Mouse (Mus musculus) brown adipose tissue, adult 24 weeks (tissue): ENCODE data around the gene Golga1. TPM values are rescaled to one million over a fixed set of nuclear protein-coding genes. Genes with fewer than 3 reads are reported as not detected.
A peak's percentile ranks its signal among the peaks of the same experiment; 100 is the strongest.
"Not testable (repeated sequence)": the region's sequence is repeated elsewhere in the genome, so short reads cannot be mapped to it uniquely, and the experiment has no call there.

ENCODE experiments used
- H3K27ac ChIP-seq: fragments of 200-500 bp; replicated peaks from 2 replicates; pipeline ENCODE4 v1.5.1; 2012; ENCODE audit warnings: low read depth, mild to moderate bottlenecking, low read length
- H3K4me1 ChIP-seq: fragments of 200-500 bp; 2 replicates; pipeline ENCODE4 v1.6.1; 2012; ENCODE audit warnings: low read length, mixed read lengths; ENCODE audit not compliant: control insufficient read depth, insufficient read depth, insufficient read length
- H3K4me3 ChIP-seq: fragments of 200-500 bp; 2 replicates; pipeline ENCODE4 v1.5.1; 2012; ENCODE audit warnings: low read depth, mild to moderate bottlenecking, low read length, moderate library complexity; ENCODE audit not compliant: insufficient read depth
- polyA plus RNA-seq: library from polyadenylated mRNA; stranded (reverse); fragments of >200 nt; gene quantifications from 2 replicates; pipeline ENCODE4 v1.2.4, GENCODE M21; 2012; ENCODE audit not compliant: missing spikeins, insufficient read depth, insufficient read length

The Golga1 gene
- polyA plus RNA-seq, 1 experiment: 10.3 TPM

DNA sequence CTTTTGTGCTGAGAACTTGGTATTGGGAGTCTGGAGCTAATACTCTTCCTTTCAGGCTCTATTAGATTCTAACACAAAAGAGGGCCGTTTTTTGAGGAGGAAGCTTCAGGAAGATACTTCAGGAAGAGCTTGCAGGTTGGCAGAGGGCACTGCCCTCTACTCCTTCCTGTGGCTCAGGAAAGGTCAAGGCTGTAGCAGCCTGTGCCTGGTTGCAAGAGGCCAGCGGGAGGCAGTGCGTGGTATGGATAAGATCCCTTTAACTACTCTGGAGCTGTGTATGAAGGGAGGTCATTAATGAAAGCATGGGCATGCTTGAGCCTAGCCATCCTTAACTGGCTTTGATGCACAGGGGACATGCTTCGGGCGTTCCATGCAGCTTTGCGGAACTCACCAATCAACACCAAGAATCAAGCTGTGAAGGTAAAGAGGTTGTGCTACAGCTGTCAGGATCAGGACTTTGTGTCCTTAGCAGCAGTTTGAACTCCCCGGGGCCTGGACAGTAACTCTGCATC lies 52.5 kb downstream of the Golga1 start:
- Histone ChIP-seq H3K27ac (peak overlapping the region; percentile 34; the same call in 1 of the 2 replicates), H3K4me1 (peaks cover 19% of the 10 kb centered on the region), H3K4me3 (no peak overlapping the region)

DNA sequence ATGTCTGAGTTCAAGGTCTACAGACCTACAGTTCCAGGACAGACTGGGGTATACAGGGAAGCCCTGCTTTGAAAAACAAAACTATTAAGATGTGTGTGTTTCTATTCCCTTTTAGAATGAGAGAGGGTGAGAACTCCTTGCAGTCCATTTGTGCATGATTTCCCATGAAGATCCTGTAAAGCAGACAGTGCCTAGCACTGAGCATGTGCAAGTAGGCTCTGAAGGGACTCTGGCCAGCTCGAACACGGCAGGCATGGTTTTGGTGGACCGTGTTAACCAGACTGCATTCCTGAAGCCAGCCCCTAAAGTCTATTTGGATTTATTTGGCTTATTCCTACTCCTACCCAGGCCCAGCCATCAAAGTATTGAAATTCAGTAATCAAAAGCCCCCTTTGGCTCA lies 53.4 kb downstream of the Golga1 start:
- peaks cover 19% of the 10 kb centered on the region for H3K4me1 ChIP-seq
- peak overlapping the region; percentile 93 for H3K27ac ChIP-seq
- no peak overlapping the region for H3K4me3 ChIP-seq

DNA sequence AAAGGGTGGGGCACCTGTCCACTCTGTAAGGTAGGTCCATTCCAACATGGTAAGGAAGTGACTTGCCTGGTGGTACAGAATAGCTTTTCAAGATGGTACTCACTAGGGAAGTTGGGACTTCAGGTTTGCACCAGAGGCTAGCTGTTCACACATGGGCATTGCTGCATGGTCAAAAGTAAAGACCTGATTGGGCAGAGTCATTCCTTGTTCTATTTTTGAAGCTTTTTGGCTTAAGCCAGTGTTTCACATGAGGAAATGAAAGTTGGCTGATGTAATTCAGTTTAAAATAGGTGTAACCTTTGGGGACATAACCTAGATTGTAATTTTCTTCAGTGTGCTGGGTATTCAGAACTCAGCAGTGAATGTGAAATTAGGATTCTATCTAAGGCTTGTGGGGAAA lies 54.1 kb downstream of the Golga1 start:
- H3K4me3 ChIP-seq: no peak overlapping the region
- H3K4me1 ChIP-seq: peaks cover 20% of the 10 kb centered on the region
- peak overlapping the region; percentile 93 for H3K27ac ChIP-seq

DNA sequence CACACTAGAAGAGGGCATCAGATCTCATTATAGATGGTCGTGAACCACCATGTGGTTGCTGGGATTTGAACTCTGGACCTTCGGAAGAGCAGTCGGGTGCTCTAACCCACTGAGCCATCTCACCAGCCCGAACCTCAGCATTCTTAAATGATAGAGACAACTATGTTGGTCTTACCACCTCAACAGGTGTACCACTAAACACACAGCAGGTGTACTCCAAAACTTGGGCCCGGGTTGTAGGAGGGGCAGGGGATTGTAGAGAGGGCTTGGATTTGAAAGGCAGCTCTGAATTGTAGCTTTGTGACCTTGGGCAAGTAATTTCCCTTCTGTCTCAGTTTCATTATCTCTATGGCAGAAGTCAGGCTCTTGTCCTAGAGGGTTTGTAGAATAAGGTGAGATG lies 55.2 kb downstream of the Golga1 start:
- H3K4me3 ChIP-seq: not testable (repeated sequence)
- peak overlapping the region; percentile 77 for H3K27ac ChIP-seq
- peaks cover 25% of the 10 kb centered on the region for H3K4me1 ChIP-seq

DNA sequence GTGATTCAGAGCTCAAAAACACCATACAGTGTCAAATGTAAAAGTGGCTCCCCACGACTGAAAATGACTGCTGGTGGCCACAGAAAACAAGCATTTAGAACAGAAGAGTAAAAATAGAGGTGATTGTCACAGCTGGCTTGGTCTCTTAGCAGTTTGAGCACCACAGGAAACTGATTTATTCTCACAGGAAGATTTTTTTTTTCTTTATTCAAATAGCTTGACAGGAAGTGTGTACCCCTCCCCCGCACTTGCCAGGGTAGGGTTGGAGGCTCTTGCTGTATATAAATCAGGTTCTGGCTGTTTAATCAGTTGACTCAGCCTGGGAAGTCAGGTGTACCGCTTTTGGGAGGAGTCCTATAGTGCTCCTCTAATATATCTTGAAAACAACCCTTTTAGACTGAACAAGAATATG lies 56.4 kb downstream of the Golga1 start:
- H3K4me1 ChIP-seq: peaks cover 25% of the 10 kb centered on the region

DNA sequence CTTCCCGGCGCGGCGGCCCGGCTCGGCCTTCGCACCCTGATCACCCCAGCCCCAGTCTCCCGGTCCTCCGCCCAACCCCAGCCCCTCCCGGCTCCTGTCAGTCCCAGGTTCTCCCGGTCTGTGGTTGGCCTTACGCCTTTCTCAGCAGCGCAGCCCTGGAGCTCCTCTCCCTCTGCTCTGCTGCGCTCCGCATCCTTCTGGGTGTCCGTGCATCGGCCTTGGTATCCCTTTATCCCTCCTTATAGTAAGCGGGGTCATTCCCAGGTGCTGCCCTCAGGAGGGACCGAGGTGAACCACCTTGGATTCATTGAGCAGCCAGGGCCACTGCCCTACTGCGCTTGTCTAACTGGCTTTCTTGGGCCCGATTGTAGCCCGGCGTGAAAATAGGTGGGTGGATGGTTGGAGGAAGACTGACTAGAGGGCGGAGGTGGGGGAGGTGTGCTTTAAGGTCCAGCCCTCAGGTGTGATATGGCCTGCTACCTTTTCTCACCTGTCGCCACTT lies 56.9 kb downstream of the Golga1 start:
- peak overlapping the region; percentile 94 for H3K4me3 ChIP-seq
- peak overlapping the region; percentile 87 for H3K27ac ChIP-seq
- peaks cover 29% of the 10 kb centered on the region for H3K4me1 ChIP-seq

More for the DNA sequence above, 56.4 kb downstream of the Golga1 start:
- Histone ChIP-seq H3K27ac (peak overlapping the region; percentile 87), H3K4me3 (peak overlapping the region; percentile 94)

DNA sequence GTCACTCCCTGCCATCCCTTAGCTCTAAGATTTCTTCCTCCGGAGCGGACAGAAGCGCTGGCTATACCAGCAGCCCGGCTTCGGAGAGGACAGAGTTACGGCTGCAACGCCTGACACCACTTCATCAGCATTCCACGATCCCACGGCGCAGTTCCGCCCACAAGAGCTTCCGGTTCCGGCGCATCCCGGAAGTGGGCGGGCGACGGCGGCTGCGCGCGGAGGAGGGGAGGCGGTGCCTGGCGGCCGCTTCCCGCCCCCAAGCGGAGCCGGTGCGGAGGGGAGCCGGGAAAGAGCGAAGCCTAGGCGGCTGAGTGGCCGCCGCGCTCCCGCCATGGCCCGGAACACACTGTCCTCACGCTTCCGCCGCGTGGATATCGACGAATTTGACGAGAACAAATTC lies 57.5 kb downstream of the Golga1 start:
- H3K4me1 ChIP-seq: peaks cover 25% of the 10 kb centered on the region
- peak overlapping the region; percentile 94 for H3K4me3 ChIP-seq
- peak overlapping the region; percentile 87 for H3K27ac ChIP-seq

DNA sequence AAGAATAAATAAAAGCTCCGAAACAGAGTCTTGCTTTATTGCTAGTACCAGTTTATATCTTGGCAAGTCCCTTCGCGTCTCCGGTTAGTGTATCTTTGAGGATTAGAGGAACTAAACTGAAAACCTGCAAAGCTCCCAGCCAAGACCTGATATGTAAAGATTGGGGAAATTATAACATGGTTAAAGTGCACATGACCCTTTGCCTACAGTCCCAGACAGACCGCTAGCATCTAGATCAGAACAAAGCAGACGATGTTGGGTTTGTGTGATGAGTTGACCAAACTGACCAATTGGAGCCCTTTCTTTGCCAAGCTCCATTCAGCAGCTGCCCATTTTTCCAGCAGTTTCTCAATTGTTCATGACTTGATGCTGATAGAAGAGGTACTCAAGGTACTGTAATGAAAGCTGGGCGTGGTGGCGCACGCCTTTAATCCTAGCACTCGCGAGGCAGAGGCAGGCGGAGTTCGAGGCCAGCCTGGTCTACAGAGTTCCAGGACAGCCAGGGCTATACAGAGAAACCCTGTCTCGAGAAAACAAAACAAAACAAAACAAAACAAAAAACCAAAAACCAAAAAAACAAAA lies 59.1 kb downstream of the Golga1 start:
- Histone ChIP-seq H3K4me3 (peak overlapping the region; percentile 89), H3K4me1 (peaks cover 21% of the 10 kb centered on the region), H3K27ac (no peak overlapping the region)

DNA sequence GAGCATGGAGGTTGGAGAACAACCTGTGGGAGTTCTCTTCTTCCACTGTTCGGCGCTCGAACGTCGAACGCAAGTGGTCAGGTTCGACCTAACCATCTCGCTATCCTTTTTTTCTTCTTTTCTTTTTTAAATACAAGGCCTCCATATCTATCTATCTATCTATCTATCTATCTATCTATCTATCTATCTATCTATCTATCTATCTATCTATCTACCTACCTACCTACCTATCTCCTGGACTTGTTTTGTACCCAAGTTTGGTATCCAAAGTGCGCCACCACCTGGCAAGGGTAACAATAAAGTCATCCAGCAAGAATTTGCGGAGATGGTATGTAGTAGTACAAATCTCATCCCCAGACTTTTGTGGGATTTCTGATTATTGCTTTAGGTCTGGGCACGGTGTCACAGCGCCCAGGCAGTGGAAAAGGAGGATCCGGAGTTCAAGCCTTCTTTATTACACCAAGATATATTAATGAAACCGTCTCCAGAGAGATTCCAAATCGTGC lies 59.7 kb downstream of the Golga1 start, which contains the start of gene Rpl35:
Gene Rpl35, minus strand, starts transcription at position 51 of the 506 bp plus-strand sequence.
- Histone ChIP-seq H3K4me1 (peaks cover 18% of the 10 kb centered on the region), H3K4me3 (peak within 1 kb of the TSS; percentile 89), H3K27ac (peak within 1 kb of the TSS; percentile 58)

DNA sequence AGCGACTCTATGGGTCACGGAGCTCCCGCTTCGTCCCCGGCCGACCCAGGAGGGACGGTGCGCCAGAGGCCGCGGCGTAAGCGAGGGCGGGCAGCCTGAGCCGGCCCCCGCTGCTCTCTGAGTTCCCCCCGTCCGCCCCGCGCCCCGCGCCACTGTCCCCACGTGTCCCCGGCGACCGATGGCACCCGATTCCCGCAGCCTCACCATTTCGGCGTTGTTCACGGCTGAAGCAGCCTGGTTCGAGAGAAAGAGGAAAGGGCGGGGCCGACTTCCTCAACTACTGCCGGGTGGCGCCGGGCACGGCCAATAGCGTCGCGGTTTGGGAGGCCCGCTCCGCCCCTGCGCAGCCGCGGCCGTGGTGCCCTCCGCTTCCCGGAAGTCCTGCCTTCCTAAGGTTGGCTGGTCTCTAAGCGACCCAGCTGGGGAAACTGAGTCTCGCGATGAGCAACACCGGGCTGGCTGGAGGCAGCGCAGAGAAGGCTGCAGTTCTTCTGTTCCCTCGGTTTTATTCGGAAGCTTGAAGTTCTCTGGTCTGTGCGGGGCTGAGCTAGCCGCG lies 60.4 kb downstream of the Golga1 start, which contains the start of gene Arpc5l:
Gene Arpc5l, plus strand, starts transcription at position 469 of the 556 bp plus-strand sequence.
- peak within 1 kb of the TSS; percentile 89 for H3K4me3 ChIP-seq
- peak within 1 kb of the TSS; percentile 58 for H3K27ac ChIP-seq
- peaks cover 17% of the 10 kb centered on the region for H3K4me1 ChIP-seq

DNA sequence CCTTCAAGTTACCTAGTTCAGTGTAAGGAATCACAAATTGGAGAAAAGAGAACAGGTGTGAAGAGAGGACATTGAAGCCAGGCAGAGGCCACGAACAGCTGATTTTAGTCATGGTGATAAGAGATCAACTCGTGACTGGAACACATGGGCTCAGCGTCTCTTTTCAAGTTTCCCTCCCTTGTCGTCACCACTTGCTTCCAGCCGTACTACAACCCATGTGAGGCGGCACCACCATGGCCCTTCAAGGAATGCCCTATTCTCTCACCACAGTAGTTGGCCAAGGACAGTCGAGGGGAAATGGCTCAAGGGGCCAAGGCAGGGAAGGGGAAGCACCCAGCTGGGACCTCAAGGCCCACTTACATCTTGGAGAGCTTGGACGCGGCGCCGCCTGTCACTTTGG lies 61.0 kb downstream of the Golga1 start:
- H3K27ac ChIP-seq: peak overlapping the region; percentile 42

DNA sequence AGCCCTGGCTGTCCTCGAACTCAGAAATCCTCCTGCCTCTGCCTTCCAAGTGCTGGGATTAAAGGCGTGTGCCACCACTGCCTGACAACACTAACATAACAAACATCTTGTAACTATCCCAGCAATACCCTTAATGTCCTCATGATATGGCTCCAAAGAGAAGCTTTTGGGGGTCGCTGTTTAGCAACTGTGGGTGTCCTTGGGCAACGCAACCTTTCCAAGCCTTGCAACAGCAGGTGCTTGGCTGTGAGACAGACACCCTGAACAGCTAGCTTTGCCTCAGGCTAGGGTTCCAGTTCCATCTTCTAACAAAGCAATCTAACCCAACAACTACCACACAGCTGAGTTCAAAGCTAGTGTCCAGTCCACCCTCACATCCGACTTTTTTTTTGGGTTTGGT lies 61.8 kb downstream of the Golga1 start:
- peak overlapping the region; percentile 63; the same call in 1 of the 2 replicates for H3K4me3 ChIP-seq
- no peak overlapping the region for H3K27ac ChIP-seq

More for the DNA sequence above, 61.0 kb downstream of the Golga1 start:
- H3K4me1 ChIP-seq: peaks cover 13% of the 10 kb centered on the region; the same call in 1 of the 2 replicates
- peak overlapping the region; percentile 63 for H3K4me3 ChIP-seq

DNA sequence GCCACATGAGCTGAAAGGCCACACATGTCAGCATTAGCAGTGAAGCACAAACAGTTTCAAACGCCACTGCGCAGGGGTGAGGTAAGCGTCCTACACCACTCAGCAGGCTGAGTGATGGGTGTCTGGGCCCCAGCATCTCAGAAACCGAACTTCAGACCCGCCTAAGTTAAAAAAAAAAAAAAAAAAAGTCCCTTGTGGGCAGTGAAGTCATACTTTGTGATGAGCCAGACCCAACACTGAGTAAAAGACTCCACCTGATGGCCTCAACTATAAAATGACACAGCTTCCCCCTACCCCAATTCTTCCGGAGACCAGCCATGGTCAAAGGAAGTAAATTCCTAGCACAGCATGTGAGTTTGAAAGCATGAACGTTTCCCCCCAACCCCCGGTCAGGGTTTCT lies 62.2 kb downstream of the Golga1 start:
- H3K4me3 ChIP-seq: no peak overlapping the region
- no peak overlapping the region for H3K27ac ChIP-seq
- H3K4me1 ChIP-seq: peaks cover 9% of the 10 kb centered on the region; the same call in 1 of the 2 replicates

More for the DNA sequence above, 61.8 kb downstream of the Golga1 start:
- H3K4me1 ChIP-seq: peaks cover 9% of the 10 kb centered on the region; the same call in 1 of the 2 replicates

DNA sequence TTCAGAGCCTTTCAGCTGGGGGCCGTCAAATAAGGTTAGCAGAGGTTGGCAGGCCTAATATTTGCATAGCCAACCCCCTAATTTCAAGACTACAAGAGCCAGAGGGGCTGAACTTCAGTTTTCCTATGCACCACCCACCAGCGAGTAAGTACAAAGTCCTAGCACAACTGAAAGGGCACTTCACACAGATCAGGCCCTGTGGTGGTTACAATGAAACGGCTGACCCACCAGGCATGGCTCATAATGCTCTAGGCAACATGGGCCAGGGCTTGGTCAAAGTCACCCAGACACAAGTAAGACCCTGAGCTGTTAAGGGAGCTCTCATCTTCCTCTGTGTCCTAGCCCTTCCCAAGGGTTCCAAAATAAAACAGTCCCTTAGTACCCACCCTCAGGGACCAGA lies 63.5 kb downstream of the Golga1 start:
- Histone ChIP-seq H3K4me1 (peaks cover 9% of the 10 kb centered on the region; the same call in 1 of the 2 replicates), H3K4me3 (no peak overlapping the region), H3K27ac (no peak overlapping the region)

DNA sequence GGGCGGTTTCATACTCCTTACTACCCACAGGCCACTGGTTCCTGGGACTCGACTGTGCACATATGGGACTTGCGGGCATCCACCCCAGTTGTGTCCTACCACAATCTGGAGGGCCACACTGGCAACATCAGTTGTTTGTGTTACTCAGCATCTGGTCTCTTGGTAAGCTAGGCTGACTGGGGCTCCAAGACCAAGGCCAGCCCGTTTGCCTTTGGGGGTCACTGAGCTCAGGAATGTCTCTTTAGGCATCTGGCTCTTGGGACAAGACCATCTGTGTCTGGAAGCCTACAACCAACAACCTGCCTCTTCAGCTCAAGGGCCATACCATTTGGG lies 64.8 kb downstream of the Golga1 start:
- Histone ChIP-seq H3K4me1 (0 out of 2 replicates have a peak, but pooled peaks cover 4% of the 10 kb centered on the region), H3K4me3 (no peak overlapping the region), H3K27ac (no peak overlapping the region)
